Mouse (Mus musculus): Measurements from ENCODE around the gene Fank1. TPM values are rescaled to one million over a fixed set of nuclear protein-coding genes. Genes with fewer than 3 reads are reported as not detected.

Fank1 gene
- polyA plus RNA-seq, 1 experiment from 2014 or later: 5.1 TPM

DNA sequence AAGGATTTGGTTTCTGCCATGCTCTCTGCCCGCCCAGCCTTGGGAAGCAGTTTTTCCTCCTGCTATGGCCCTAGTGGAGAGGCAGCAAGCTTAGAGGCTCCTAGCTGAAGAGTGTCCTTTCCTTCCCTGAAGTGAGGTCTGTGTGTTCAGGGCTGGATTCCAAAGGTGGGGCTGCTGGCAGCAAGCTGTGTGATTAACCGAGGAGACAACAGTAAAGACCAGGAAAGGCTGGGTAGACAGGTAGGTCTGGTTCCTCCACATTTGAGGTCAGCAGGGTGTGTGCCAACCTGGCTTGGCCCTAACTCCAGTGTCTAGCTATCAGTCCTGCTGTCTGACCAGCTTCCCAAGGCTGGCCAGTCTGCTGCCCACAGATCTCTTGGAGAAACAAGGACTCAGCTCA is 18.1 kb downstream of the Fank1 start:
- Histone ChIP-seq H3K27ac (replicated peaks) (no peak overlapping the region), H3K4me1 (replicated peaks) (peaks cover 8% of the 10 kb centered on the region; the same call in 1 of the 2 replicates), H3K36me3 (no peaks in the 10 kb centered on the region), H3K9ac (no peak overlapping the region), H3K9me3 (no peaks in the 10 kb centered on the region), H3K27me3 (no peaks in the 10 kb centered on the region), H3K4me2 (no peak overlapping the region), H3K4me3 (no peak overlapping the region)
- 94% methylated on average over 2 of the region's 2 CpGs for WGBS
- no peak for ATAC-seq (ENCODE audit: low FRiP score, low read depth)

- no peaks in the 10 kb centered on the region for H3K36me3 ChIP-seq
- no peak overlapping the region for H3K27ac ChIP-seq (replicated peaks)
- peaks cover 3% of the 10 kb centered on the region; the same call in 1 of the 2 replicates for H3K4me1 ChIP-seq (replicated peaks)
- WGBS: 82% methylated on average over 5 of the region's 5 CpGs
- H3K27me3 ChIP-seq: no peaks in the 10 kb centered on the region
- no peak overlapping the region for H3K4me3 ChIP-seq
- H3K9me3 ChIP-seq: no peaks in the 10 kb centered on the region
- no peak overlapping the region for H3K4me2 ChIP-seq
- no peak overlapping the region for H3K9ac ChIP-seq
- no peak for ATAC-seq (ENCODE audit: low FRiP score, low read depth)
These were observed 23.3 kb downstream of the Fank1 start for GRCm38 (mm10) chr7:133799928-133800327.

DNA sequence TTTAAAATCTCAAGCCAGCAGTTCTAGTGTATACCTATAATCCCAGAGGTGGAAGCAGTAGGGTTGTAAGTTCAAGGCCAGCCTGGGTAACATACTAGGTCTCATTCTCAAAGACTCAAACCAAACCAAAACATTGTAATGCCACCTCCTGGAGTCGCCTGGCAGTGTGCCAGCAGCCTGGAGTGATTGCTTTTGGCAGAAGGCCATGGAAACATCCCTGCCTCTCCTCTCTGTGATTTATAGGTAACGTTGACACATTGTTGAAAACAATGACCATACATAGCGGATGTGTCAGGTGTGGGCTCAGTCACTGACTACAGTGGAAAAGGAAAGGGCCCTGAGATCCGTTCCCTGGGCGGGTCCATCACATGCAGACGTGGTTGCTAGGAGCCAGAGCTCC is 25.2 kb downstream of the Fank1 start:
- Histone ChIP-seq H3K4me1 (replicated peaks) (peaks cover 3% of the 10 kb centered on the region; the same call in 1 of the 2 replicates), H3K36me3 (no peaks in the 10 kb centered on the region), H3K27ac (replicated peaks) (no peak overlapping the region), H3K27me3 (no peaks in the 10 kb centered on the region), H3K4me3 (no peak overlapping the region), H3K9me3 (no peaks in the 10 kb centered on the region), H3K4me2 (no peak overlapping the region), H3K9ac (no peak overlapping the region)
- 53% methylated on average over 6 of the region's 6 CpGs for WGBS
- ATAC-seq (ENCODE audit: low FRiP score, low read depth): no peak

DNA sequence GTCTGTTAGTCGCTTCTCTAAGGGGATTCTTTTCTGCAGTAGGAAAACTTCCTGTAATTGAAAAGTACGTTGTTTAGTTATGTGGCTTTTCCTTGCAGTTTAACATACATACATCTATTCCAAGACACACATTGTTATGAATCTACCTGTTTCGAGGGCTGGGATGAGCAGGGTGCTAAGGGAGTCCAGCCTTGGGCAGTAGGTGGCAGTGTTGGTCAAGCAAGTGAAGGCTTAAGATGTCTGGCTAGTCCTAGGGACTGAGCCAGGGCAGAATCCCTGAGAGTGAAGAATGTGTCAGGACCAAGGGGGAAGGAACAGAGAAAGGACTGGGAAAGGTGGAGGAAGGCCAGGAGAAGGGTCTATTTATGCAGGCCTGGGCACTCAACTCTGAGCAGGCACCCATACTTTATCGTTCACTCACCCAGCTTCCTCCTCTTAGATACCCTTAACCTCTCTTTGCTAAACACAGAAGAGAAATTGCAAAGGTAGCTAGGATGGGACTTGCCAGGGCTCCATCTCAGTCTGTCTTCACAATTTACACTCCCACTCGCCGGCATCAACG is 29.0 kb downstream of the Fank1 start:
- Histone ChIP-seq H3K9me3 (no peaks in the 10 kb centered on the region), H3K9ac (no peak overlapping the region), H3K27me3 (no peaks in the 10 kb centered on the region), H3K4me3 (no peak overlapping the region), H3K36me3 (no peaks in the 10 kb centered on the region), H3K4me2 (no peak overlapping the region), H3K27ac (replicated peaks) (no peak overlapping the region), H3K4me1 (replicated peaks) (peaks cover 3% of the 10 kb centered on the region; the same call in 1 of the 2 replicates)
- 52% methylated on average over 7 of the region's 7 CpGs for WGBS
- 0 out of 2 replicates have a peak, but pooled peaks have one; percentile 68 for ATAC-seq (ENCODE audit: low FRiP score, low read depth)

- no peak overlapping the region for H3K27ac ChIP-seq (replicated peaks)
- 59% methylated on average over 7 of the region's 7 CpGs for WGBS
- H3K9ac ChIP-seq: no peak overlapping the region
- no peaks in the 10 kb centered on the region for H3K4me1 ChIP-seq (replicated peaks)
- no peak for ATAC-seq (ENCODE audit: low FRiP score, low read depth)
- no peak overlapping the region for H3K4me3 ChIP-seq
- H3K9me3 ChIP-seq: no peaks in the 10 kb centered on the region
- H3K27me3 ChIP-seq: no peaks in the 10 kb centered on the region
- H3K4me2 ChIP-seq: no peak overlapping the region
- no peaks in the 10 kb centered on the region for H3K36me3 ChIP-seq
These were observed 36.3 kb downstream of the Fank1 start for GRCm38 (mm10) chr7:133812927-133813326.

GRCm38 (mm10) chr7:133813331-133813730 is 36.7 kb downstream of the Fank1 start:
- WGBS: 64% methylated on average over 4 of the region's 4 CpGs
- no peaks in the 10 kb centered on the region for H3K4me1 ChIP-seq (replicated peaks)
- no peak for ATAC-seq (ENCODE audit: low FRiP score, low read depth)

GRCm38 (mm10) chr7:133823751-133824150 is 47.1 kb downstream of the Fank1 start:
- 84% methylated on average over 6 of the region's 6 CpGs for WGBS
- ATAC-seq (ENCODE audit: low FRiP score, low read depth): no peak
- H3K4me1 ChIP-seq (replicated peaks): no peaks in the 10 kb centered on the region

More at GRCm38 (mm10) chr7:133813331-133813730, 36.7 kb downstream of the Fank1 start:
- Histone ChIP-seq H3K4me3 (no peak overlapping the region), H3K36me3 (no peaks in the 10 kb centered on the region), H3K27ac (replicated peaks) (no peak overlapping the region), H3K9me3 (no peaks in the 10 kb centered on the region), H3K27me3 (no peaks in the 10 kb centered on the region), H3K4me2 (no peak overlapping the region), H3K9ac (no peak overlapping the region)

GRCm38 (mm10) chr7:133824579-133824978 is 47.9 kb downstream of the Fank1 start:
- H3K4me1 ChIP-seq (replicated peaks): no peaks in the 10 kb centered on the region
- no peak overlapping the region for H3K4me3 ChIP-seq
- H3K27ac ChIP-seq (replicated peaks): no peak overlapping the region
- WGBS: 99% methylated on average over 2 of the region's 2 CpGs
- no peak overlapping the region for H3K4me2 ChIP-seq
- no peak overlapping the region for H3K9ac ChIP-seq
- no peaks in the 10 kb centered on the region for H3K9me3 ChIP-seq
- H3K27me3 ChIP-seq: no peaks in the 10 kb centered on the region
- H3K36me3 ChIP-seq: no peaks in the 10 kb centered on the region
- no peak for ATAC-seq (ENCODE audit: low FRiP score, low read depth)

More at GRCm38 (mm10) chr7:133823751-133824150, 47.1 kb downstream of the Fank1 start:
- no peak overlapping the region for H3K9ac ChIP-seq
- no peaks in the 10 kb centered on the region for H3K9me3 ChIP-seq
- H3K36me3 ChIP-seq: no peaks in the 10 kb centered on the region
- H3K4me2 ChIP-seq: no peak overlapping the region
- no peak overlapping the region for H3K27ac ChIP-seq (replicated peaks)
- H3K4me3 ChIP-seq: no peak overlapping the region
- H3K27me3 ChIP-seq: no peaks in the 10 kb centered on the region

DNA sequence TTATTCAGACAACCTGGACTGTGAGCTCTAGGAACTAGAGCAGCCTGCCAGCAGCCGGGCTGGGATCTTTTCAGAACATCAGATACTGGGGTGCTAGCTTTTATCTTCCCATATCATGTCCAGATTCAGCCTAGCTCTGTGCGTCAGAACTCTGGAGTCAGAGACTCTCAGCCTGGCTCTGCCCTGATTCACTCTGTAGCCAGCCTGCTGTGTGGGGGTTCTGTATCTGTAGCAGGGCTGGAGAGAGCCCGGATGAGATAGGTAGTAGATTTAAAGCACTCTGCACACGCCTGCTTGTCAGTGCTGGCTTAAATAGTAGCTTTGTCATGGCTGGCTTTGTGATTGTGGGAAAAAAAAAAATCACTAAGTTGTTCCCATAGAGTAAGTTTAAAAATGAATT is 51.9 kb downstream of the Fank1 start:
- H3K4me2 ChIP-seq: no peak overlapping the region
- no peak overlapping the region for H3K4me3 ChIP-seq
- no peak overlapping the region for H3K9ac ChIP-seq
- no peaks in the 10 kb centered on the region for H3K9me3 ChIP-seq
- no peak overlapping the region for H3K27ac ChIP-seq (replicated peaks)
- H3K27me3 ChIP-seq: no peaks in the 10 kb centered on the region
- H3K4me1 ChIP-seq (replicated peaks): no peaks in the 10 kb centered on the region
- WGBS: 44% methylated on average over 4 of the region's 4 CpGs
- H3K36me3 ChIP-seq: no peaks in the 10 kb centered on the region
- ATAC-seq (ENCODE audit: low FRiP score, low read depth): no peak

DNA sequence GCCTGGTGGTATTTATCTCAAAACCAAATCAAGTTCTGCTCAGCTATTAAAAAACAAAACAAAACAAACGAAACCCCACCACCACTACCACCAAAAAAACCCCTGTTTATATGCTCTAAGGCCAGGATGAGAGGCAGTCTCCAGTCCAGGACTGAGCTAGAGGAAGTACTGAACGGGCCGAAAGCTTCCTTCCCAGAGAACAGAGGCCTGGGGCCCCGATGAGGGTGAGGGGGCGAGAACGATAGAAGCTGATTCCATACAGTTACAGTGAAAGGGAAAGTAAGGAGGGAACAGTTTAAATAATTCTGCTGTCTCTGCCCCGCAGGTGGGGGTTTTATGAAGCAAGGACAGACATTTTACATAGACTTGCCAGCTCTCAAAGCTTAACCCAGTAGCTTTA is 52.9 kb downstream of the Fank1 start:
- Histone ChIP-seq H3K9me3 (no peaks in the 10 kb centered on the region), H3K9ac (no peak overlapping the region), H3K27ac (replicated peaks) (no peak overlapping the region), H3K4me3 (no peak overlapping the region), H3K4me2 (no peak overlapping the region), H3K4me1 (replicated peaks) (no peaks in the 10 kb centered on the region), H3K27me3 (no peaks in the 10 kb centered on the region), H3K36me3 (no peaks in the 10 kb centered on the region)
- WGBS: 72% methylated on average over 7 of the region's 7 CpGs
- ATAC-seq (ENCODE audit: low FRiP score, low read depth): no peak

DNA sequence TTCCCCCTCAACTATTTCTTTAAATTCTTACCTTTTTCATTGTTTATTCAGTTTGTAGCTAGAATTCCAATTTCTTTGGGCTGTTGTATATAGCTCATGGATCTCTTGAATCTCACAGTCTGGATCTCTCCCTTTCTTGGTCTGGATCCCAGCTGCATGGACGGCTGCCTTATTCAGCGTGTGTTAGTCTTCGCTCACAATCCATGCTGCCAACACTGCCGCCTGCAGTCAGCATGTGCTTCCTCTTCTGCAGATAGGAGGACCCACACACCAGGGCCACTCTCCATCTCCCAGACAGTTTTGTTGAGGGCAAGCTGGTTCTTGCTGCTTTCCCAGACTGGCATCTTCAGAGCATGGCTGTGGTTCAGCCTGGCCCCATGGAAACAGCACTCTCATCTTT is 62.9 kb downstream of the Fank1 start:
- no peak for ATAC-seq (ENCODE audit: low FRiP score, low read depth)
- H3K27me3 ChIP-seq: no peaks in the 10 kb centered on the region
- no peak overlapping the region for H3K9ac ChIP-seq
- 82% methylated on average over 4 of the region's 4 CpGs for WGBS
- H3K4me1 ChIP-seq (replicated peaks): no peaks in the 10 kb centered on the region
- H3K4me2 ChIP-seq: no peak overlapping the region
- no peaks in the 10 kb centered on the region for H3K36me3 ChIP-seq
- H3K27ac ChIP-seq (replicated peaks): no peak overlapping the region
- H3K4me3 ChIP-seq: no peak overlapping the region
- no peaks in the 10 kb centered on the region for H3K9me3 ChIP-seq

DNA sequence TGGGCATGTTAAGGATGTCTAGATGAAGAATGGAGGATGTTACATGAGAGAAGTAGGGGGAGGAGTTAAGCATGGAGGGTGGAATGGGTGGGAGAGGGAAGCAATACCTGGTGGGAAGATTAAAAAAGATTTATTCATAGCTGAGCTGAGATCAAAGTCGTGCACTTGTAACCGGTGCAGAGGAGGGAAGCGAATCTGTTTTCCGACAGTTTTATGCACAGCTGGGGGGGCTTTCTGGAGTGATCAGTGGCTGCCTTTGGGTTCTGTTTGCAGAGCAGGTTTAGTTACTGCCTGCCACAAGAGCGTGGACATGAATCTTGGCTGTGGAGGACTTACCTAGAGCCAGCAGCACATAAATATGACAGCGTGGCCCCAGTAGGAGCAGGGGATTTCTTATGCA is 65.4 kb downstream of the Fank1 start:
- H3K27ac ChIP-seq (replicated peaks): no peak overlapping the region
- no peaks in the 10 kb centered on the region for H3K4me1 ChIP-seq (replicated peaks)
- ATAC-seq (ENCODE audit: low FRiP score, low read depth): no peak
- no peak overlapping the region for H3K4me2 ChIP-seq
- H3K4me3 ChIP-seq: no peak overlapping the region
- no peak overlapping the region for H3K9ac ChIP-seq
- no peaks in the 10 kb centered on the region for H3K36me3 ChIP-seq
- no peaks in the 10 kb centered on the region for H3K27me3 ChIP-seq
- H3K9me3 ChIP-seq: no peaks in the 10 kb centered on the region
- 63% methylated on average over 6 of the region's 6 CpGs for WGBS

DNA sequence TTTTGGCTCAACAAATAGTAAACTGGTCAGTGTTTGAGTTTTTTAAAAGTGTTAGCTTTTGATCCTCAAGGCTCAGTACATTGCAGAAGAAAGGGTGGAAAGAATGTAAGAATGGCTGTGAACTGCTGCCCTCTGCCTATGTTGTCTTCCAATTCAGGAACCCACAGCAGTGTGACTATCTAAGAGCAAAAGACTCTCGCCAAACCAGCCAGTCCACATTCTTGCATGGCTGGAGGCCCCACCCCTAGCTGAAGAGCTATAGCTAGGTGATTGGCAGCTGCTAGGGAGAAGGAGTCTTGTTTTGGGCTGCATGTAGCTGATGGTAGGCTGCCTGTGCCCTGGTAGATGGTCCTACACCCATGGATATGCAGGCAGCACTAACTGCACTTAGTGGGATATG is 70.5 kb downstream of the Fank1 start:
- no peak overlapping the region for H3K27ac ChIP-seq (replicated peaks)
- H3K9me3 ChIP-seq: no peaks in the 10 kb centered on the region
- no peak for ATAC-seq (ENCODE audit: low FRiP score, low read depth)
- H3K27me3 ChIP-seq: no peaks in the 10 kb centered on the region
- H3K9ac ChIP-seq: no peak overlapping the region
- no peaks in the 10 kb centered on the region for H3K4me1 ChIP-seq (replicated peaks)
- H3K36me3 ChIP-seq: no peaks in the 10 kb centered on the region
- 32% methylated on average over 1 of the region's 1 CpGs for WGBS
- H3K4me2 ChIP-seq: no peak overlapping the region
- no peak overlapping the region for H3K4me3 ChIP-seq

Data from hindbrain, embryonic 15.5 days (tissue).